Mouse (Mus musculus) midbrain, embryonic 13.5 days (tissue): ENCODE measurements around the gene Rad51b. TPM values are rescaled to one million over a fixed set of nuclear protein-coding genes. Genes with fewer than 3 reads are reported as not detected.
A peak's percentile ranks its signal among the peaks of the same experiment; 100 is the strongest.

Experiments used
- ATAC-seq: fragments of 200-750 bp; cut with Nextera tagmentation; 2 replicates; pipeline ENCODE4 v1.8.0; 2017; ENCODE audit warnings: mild to moderate bottlenecking, moderate TSS enrichment, moderate library complexity
- H3K27ac ChIP-seq: fragments of 300-500 bp; sonication (generic); 2 replicates; pipeline ENCODE4 v1.5.1; 2015; ENCODE audit warnings: inconsistent platforms, mild to moderate bottlenecking, moderate library complexity
- H3K27me3 ChIP-seq: fragments of 300-500 bp; sonication (generic); 2 replicates; pipeline ENCODE4 v1.6.1; 2015; ENCODE audit warnings: mild to moderate bottlenecking, inconsistent platforms
- H3K36me3 ChIP-seq: fragments of 300-500 bp; sonication (generic); 2 replicates; pipeline ENCODE4 v1.6.1; 2015; ENCODE audit warnings: mild to moderate bottlenecking, inconsistent platforms
- H3K4me1 ChIP-seq: fragments of 300-500 bp; sonication (generic); replicated peaks from 2 replicates; pipeline ENCODE4 v1.6.1; 2015; ENCODE audit warnings: inconsistent platforms
- H3K4me2 ChIP-seq: fragments of 300-500 bp; sonication (generic); replicated peaks from 2 replicates; pipeline ENCODE4 v1.6.1; 2015; ENCODE audit warnings: moderate library complexity, mild to moderate bottlenecking, inconsistent platforms
- H3K4me3 ChIP-seq: fragments of 300-500 bp; sonication (generic); replicated peaks from 2 replicates; pipeline ENCODE4 v1.5.1; 2015; ENCODE audit warnings: mild to moderate bottlenecking, inconsistent platforms
- H3K9ac ChIP-seq: fragments of 300-500 bp; sonication (generic); replicated peaks from 2 replicates; pipeline ENCODE4 v1.6.1; 2015; ENCODE audit warnings: mild to moderate bottlenecking, inconsistent platforms
- H3K9me3 ChIP-seq: fragments of 300-500 bp; sonication (generic); 2 replicates; pipeline ENCODE4 v1.6.1; 2016; ENCODE audit warnings: mild to moderate bottlenecking, inconsistent platforms
- WGBS: fragments of 180-500 bp; shearing (Covaris S2); methylation state at CpG from one replicate; pipeline ENCODE4 v1.1.7; 2015; 5-methylcytosine and 5-hydroxymethylcytosine counted together
- polyA plus RNA-seq: library from polyadenylated mRNA; unstranded; fragments of >200 nt; fragmentation: Nextera tagmentation; extraction: Ambion mirVana; gene quantifications from 2 replicates; pipeline ENCODE4 v1.2.1, GENCODE M21; 2015

Gene Rad51b
- polyA plus RNA-seq, 1 experiment from 2014 or later = 3.2 TPM

GRCm38 (mm10) chr12:79752189-79752588 lies 455.1 kb downstream of the Rad51b start:
- WGBS = 12% methylated on average over 5 of the region's 5 CpGs
- peak overlapping the region; percentile 41; the same call in 1 of the 2 replicates for H3K27ac ChIP-seq
- no peaks in the 10 kb centered on the region for H3K27me3 ChIP-seq
- H3K4me3 ChIP-seq = no peak overlapping the region
- no peaks in the 10 kb centered on the region for H3K36me3 ChIP-seq
- no peak for ATAC-seq
- no peak overlapping the region for H3K4me2 ChIP-seq
- peaks cover 41% of the 10 kb centered on the region for H3K4me1 ChIP-seq
- no peak overlapping the region for H3K9ac ChIP-seq
- no peaks in the 10 kb centered on the region for H3K9me3 ChIP-seq

DNA sequence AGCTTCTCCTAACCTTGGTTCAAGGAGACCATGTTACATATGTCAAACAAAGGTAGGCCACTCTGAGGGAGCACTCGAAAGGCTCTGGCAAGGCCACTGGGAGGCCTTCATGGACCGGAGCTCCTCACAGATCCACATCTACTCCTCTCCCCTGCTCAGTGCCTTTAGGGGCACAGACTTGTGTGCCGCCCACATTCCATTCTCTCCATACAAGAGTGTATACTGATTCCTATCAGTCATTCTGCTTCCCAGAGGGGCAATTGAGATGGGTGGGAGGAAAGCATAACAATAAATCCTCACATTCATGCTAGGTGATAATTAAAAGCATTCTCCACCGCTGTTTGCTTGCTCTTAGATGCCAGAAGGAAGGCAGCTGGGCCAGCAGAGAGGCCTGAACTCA lies 458.5 kb downstream of the Rad51b start:
- Histone ChIP-seq H3K9me3 (no peaks in the 10 kb centered on the region), H3K4me2 (no peak overlapping the region), H3K27me3 (no peaks in the 10 kb centered on the region), H3K9ac (no peak overlapping the region), H3K4me3 (no peak overlapping the region), H3K36me3 (no peaks in the 10 kb centered on the region), H3K4me1 (peaks cover 29% of the 10 kb centered on the region), H3K27ac (no peak overlapping the region)
- ATAC-seq = no peak
- WGBS = 84% methylated on average over 4 of the region's 4 CpGs

GRCm38 (mm10) chr12:79756352-79756751 lies 459.3 kb downstream of the Rad51b start:
- Histone ChIP-seq H3K4me1 (peaks cover 22% of the 10 kb centered on the region), H3K9ac (no peak overlapping the region), H3K4me2 (no peak overlapping the region), H3K4me3 (no peak overlapping the region), H3K9me3 (no peaks in the 10 kb centered on the region), H3K27ac (no peak overlapping the region), H3K36me3 (no peaks in the 10 kb centered on the region), H3K27me3 (no peaks in the 10 kb centered on the region)
- no peak for ATAC-seq
- 85% methylated on average over 5 of the region's 5 CpGs for WGBS

GRCm38 (mm10) chr12:79757775-79758174 lies 460.7 kb downstream of the Rad51b start:
- H3K9me3 ChIP-seq = no peaks in the 10 kb centered on the region
- ATAC-seq = no peak
- no peak overlapping the region for H3K4me2 ChIP-seq
- no peak overlapping the region for H3K4me3 ChIP-seq
- H3K9ac ChIP-seq = no peak overlapping the region
- H3K36me3 ChIP-seq = no peaks in the 10 kb centered on the region
- H3K4me1 ChIP-seq = peaks cover 8% of the 10 kb centered on the region
- no peaks in the 10 kb centered on the region for H3K27me3 ChIP-seq
- no peak overlapping the region for H3K27ac ChIP-seq
- 79% methylated on average over 4 of the region's 4 CpGs for WGBS

DNA sequence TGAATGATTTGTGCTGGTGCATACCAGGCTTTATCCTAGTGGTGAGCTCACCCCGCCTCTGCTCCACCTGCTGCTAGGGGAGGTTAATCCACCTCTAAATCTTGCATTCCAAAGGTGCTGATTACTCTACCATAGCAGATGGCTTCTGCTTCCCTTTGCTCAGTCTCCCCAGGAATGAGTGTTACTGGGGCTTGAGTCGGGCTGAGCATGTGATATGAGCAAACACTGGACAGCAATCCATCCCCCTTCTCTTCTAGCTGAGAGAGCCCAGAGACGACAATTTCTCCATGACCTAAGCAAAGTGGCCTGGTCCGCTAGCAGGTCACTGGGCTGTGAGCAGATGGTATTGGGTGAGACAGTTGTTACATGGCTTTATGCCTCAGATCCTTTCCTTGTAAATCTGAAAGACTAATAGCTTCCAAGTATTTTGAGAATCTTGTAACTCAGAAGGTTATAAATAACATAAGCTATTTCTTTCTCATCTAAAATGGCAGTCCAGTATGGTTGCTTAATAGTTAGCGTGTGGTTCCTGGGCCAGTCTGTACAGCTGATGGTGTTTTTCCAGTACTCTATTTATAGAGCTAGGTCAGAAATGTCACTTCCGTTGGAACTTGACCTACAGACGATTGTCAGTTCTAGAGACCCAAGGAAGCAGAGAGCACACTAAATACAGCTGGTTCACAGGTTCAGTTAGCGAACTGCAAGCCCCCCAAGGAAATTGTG lies 462.3 kb downstream of the Rad51b start:
- Histone ChIP-seq H3K4me1 (peaks cover 8% of the 10 kb centered on the region), H3K27me3 (no peaks in the 10 kb centered on the region), H3K27ac (no peak overlapping the region), H3K4me2 (no peak overlapping the region), H3K9ac (no peak overlapping the region), H3K4me3 (no peak overlapping the region), H3K9me3 (no peaks in the 10 kb centered on the region), H3K36me3 (no peaks in the 10 kb centered on the region)
- 64% methylated on average over 8 of the region's 8 CpGs for WGBS
- no peak for ATAC-seq

GRCm38 (mm10) chr12:79761217-79761616 lies 464.1 kb downstream of the Rad51b start:
- Histone ChIP-seq H3K9me3 (no peaks in the 10 kb centered on the region), H3K36me3 (no peaks in the 10 kb centered on the region)
- 89% methylated on average over 2 of the region's 2 CpGs for WGBS

GRCm38 (mm10) chr12:79762087-79762486 lies 465.0 kb downstream of the Rad51b start:
- H3K36me3 ChIP-seq = no peaks in the 10 kb centered on the region
- H3K9ac ChIP-seq = no peak overlapping the region
- H3K9me3 ChIP-seq = no peaks in the 10 kb centered on the region
- H3K4me2 ChIP-seq = no peak overlapping the region
- WGBS = 88% methylated on average over 2 of the region's 2 CpGs
- peaks cover 8% of the 10 kb centered on the region for H3K4me1 ChIP-seq
- H3K4me3 ChIP-seq = no peak overlapping the region
- ATAC-seq = no peak
- no peaks in the 10 kb centered on the region for H3K27me3 ChIP-seq
- H3K27ac ChIP-seq = no peak overlapping the region

More at GRCm38 (mm10) chr12:79761217-79761616, 464.1 kb downstream of the Rad51b start:
- Histone ChIP-seq H3K27ac (no peak overlapping the region), H3K27me3 (no peaks in the 10 kb centered on the region), H3K4me2 (no peak overlapping the region), H3K4me3 (no peak overlapping the region), H3K9ac (no peak overlapping the region), H3K4me1 (peaks cover 8% of the 10 kb centered on the region)
- no peak for ATAC-seq

GRCm38 (mm10) chr12:79762570-79763275 lies 465.6 kb downstream of the Rad51b start:
- no peaks in the 10 kb centered on the region for H3K36me3 ChIP-seq
- H3K9me3 ChIP-seq = no peaks in the 10 kb centered on the region
- WGBS = 90% methylated on average over 7 of the region's 7 CpGs
- H3K4me1 ChIP-seq = peaks cover 8% of the 10 kb centered on the region
- H3K4me3 ChIP-seq = no peak overlapping the region
- no peaks in the 10 kb centered on the region for H3K27me3 ChIP-seq
- H3K4me2 ChIP-seq = no peak overlapping the region
- H3K27ac ChIP-seq = no peak overlapping the region
- no peak for ATAC-seq
- H3K9ac ChIP-seq = no peak overlapping the region

- Histone ChIP-seq H3K9me3 (no peaks in the 10 kb centered on the region), H3K4me3 (no peak overlapping the region), H3K9ac (no peak overlapping the region), H3K27me3 (no peaks in the 10 kb centered on the region), H3K36me3 (no peaks in the 10 kb centered on the region), H3K4me2 (no peak overlapping the region), H3K4me1 (no peaks in the 10 kb centered on the region), H3K27ac (no peak overlapping the region)
- no peak for ATAC-seq
- WGBS = 86% methylated on average over 6 of the region's 6 CpGs
Observed at GRCm38 (mm10) chr12:79766116-79766515, 469.0 kb downstream of the Rad51b start.

DNA sequence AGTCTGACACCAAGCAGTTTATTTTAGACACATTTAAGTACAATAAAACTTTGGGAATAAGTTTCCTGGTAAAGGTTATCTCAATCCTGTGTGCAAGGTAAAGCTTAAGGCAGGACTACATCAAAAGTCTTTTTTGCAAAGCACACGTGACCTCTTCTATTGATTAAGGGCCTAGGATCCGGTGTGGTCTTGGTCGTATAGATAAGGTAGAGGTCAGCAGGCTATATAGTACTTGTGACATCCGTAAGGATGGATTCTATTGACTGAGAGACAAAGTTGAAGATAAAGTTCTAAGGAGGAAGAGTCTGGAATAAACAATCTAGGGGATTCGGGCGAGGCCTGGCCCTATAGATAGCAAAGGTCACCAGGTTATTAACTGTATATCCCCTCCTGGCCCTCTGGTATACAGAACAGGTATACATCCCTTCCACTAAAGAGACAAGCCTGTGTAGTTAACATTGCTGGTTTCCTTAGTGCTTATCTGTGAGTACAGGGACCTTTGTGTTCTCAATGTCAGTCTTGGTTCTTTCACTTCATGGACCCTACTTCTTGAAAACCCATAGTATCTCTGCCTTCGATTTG lies 471.8 kb downstream of the Rad51b start:
- no peak overlapping the region for H3K27ac ChIP-seq
- H3K4me1 ChIP-seq = no peaks in the 10 kb centered on the region
- 0 out of 2 replicates have a peak, but pooled peaks cover 2% of the 10 kb centered on the region for H3K36me3 ChIP-seq
- no peak overlapping the region for H3K4me2 ChIP-seq
- no peak overlapping the region for H3K9ac ChIP-seq
- no peak for ATAC-seq
- H3K9me3 ChIP-seq = no peaks in the 10 kb centered on the region
- no peaks in the 10 kb centered on the region for H3K27me3 ChIP-seq
- no peak overlapping the region for H3K4me3 ChIP-seq
- 96% methylated on average over 7 of the region's 7 CpGs for WGBS

DNA sequence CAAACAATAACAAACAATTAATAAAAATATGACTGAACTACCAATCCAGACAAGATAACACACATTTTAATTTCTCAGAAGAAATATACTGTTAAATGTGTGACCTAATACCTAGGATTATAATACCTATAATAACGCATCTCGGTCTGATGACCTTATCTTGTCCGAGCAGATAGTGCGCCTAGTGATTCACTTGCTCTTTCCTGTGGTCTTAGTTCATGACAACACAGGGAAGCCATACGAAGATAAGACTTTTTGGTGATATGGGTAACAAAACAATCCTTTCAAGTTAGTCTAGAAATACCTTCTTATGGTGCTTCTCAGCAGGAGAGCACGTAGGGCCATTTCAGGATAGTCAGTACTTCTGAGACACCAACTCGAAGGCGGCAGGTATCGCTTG lies 472.7 kb downstream of the Rad51b start:
- WGBS = 85% methylated on average over 9 of the region's 9 CpGs
- Histone ChIP-seq H3K4me1 (no peaks in the 10 kb centered on the region), H3K36me3 (0 out of 2 replicates have a peak, but pooled peaks cover 3% of the 10 kb centered on the region), H3K9ac (no peak overlapping the region), H3K4me2 (no peak overlapping the region), H3K4me3 (no peak overlapping the region), H3K27me3 (no peaks in the 10 kb centered on the region), H3K27ac (no peak overlapping the region), H3K9me3 (no peaks in the 10 kb centered on the region)
- no peak for ATAC-seq

- no peak overlapping the region for H3K4me3 ChIP-seq
- ATAC-seq = no peak
- H3K9me3 ChIP-seq = no peaks in the 10 kb centered on the region
- no peak overlapping the region for H3K4me2 ChIP-seq
- 0 out of 2 replicates have a peak, but pooled peaks cover 3% of the 10 kb centered on the region for H3K36me3 ChIP-seq
- no peak overlapping the region for H3K27ac ChIP-seq
- no peak overlapping the region for H3K9ac ChIP-seq
- WGBS = 95% methylated on average over 4 of the region's 4 CpGs
- no peaks in the 10 kb centered on the region for H3K4me1 ChIP-seq
- no peaks in the 10 kb centered on the region for H3K27me3 ChIP-seq
Observed at GRCm38 (mm10) chr12:79771194-79771593, 474.1 kb downstream of the Rad51b start.
